Mouse (Mus musculus): ENCODE data around the gene Eno1.

The Eno1 gene

DNA sequence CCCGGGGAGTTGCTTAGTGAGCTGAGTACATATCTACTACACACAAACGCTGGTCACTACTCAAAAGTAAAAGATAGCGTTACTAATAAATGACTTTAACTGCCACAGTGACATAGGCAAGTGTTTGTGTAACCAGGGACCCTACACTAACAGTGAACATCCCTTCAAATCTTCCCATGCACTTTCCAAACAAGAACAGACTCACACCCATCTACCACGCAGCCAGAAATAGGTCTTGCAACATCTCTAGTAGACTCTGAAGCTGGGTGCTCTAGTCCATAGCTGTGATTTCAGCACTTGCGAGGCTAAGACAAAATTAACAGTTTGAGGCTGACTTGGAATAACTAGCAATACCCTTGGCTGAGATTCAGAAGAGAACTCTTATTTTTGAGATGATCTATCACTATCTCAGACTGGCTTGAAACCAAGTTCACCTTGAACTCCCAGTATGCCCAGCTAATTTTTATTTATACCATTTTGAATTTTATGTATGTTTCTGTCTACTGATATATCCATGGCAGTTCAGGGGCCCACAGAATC, 13.3 kb downstream of the Eno1 start:
- 59% methylated on average over 5 of the region's 5 CpGs for WGBS

GRCm38 (mm10) chr4:150250549-150251422, 14.3 kb downstream of the Eno1 start:
- 45% methylated on average over 18 of the region's 18 CpGs for WGBS

DNA sequence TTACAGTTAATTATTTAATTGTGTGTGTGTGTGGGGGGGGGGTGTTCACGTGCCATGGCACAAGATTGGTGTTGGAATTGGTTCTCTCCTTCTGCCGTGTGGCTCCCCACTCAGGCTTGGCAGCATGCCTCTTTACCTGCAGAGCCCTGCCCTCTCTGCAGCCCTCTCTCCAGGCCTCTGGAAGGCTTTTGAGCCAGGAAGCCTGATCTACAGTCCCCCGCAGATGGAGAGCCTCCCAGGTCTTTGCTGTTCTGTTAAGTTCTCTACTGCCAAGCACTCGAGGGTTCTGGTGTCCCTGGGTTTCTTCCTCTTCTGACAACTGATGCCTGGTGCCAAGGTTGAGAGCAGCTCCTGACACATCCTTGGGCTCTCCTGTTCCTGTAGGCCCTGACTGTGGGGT, 17.9 kb downstream of the Eno1 start:
- 70% methylated on average over 4 of the region's 4 CpGs for WGBS

DNA sequence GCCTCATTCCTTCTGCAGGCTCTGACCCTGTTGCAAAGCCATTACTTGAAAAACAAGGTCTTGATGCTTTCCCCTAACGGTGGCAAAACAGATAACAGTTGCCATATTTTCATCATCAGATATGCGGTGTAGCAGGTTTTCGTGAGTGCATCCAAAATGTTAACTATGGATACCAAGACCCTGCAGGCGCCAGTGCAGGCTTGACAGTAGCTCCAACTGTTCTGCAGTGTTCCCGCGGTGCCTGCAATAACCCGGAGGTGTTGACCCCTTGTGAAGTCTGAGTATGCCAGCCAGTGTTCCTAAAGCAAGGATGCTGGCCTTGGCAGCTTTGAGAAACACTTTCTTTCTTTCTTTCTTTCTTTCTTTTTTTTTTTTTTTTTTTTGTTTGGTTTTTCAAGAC, 18.7 kb downstream of the Eno1 start:
- WGBS, result 86% methylated on average over 7 of the region's 7 CpGs

DNA sequence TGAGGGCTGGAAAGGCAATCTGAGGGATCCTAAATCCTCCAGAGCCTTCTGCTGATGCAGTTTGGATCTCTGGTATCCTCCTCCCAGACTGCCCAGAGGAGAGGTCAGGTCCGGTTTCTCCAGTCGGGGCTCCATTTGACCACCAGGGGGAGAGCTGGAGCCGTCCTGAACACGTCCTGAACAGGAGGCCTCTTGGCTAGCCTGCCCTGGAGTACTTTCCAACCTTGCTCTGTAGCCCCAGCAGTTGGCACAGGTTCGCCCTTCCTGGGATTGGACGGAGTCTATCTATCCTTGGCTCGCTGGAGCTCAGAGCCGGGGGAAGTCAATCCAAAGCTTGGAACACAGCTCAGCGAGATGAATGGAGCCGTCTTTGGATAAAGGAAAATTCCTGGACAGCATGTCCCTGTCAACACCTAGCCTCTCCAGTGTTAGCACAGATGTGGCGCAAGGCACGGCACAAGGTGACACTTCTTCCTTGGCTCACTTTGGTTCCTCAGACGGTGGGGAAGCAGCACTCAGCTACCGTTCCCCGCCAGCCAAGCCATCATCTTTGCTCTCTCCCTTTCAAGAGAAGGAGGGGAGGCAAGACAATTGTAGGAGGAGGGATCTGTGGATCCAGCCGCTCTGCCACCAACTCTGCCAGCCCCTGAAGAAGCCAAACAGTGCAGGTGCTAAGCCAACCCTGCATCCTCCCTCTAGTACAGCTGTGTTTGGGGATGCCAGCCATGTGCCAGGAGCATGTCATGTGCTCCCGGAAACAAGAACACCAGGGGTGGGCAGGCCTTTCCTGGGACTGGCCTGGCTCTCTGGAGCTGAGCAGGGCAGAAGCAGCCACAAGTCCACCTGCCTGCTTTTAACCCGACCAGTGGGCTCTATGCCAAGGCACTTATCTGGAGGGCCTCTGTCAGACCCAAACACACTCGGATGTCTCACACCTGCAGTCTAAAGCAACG, 21.0 kb downstream of the Eno1 start:
- 24% methylated on average over 20 of the region's 20 CpGs for WGBS

GRCm38 (mm10) chr4:150258388-150258787, 21.9 kb downstream of the Eno1 start:
- 35% methylated on average over 14 of the region's 14 CpGs for WGBS

- WGBS, result 95% methylated on average over 7 of the region's 7 CpGs
These were observed 23.1 kb downstream of the Eno1 start for GRCm38 (mm10) chr4:150259577-150259976.

- WGBS, result 69% methylated on average over 7 of the region's 7 CpGs
These were observed 23.6 kb downstream of the Eno1 start for GRCm38 (mm10) chr4:150260111-150260510.

GRCm38 (mm10) chr4:150260745-150261144, 24.2 kb downstream of the Eno1 start:
- WGBS, result 55% methylated on average over 6 of the region's 6 CpGs

DNA sequence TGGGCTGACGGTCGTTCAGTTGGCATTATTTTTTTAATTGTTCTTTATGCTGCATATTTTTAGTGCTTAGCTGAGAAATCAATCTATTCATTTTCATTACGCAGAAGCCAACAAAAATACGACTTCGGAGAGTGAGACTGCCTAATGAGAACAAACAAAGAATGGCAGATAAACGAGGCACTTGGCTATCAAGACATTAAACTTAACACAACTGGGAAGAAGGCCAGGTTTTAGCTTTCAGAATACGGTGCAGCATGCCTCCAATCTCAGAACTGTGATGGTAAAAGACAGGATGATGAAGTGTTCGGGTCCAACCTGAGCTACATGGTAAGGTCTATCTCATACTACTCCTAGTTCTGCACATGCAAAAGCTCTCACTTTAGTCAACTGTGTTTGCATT, 25.8 kb downstream of the Eno1 start:
- 60% methylated on average over 8 of the region's 8 CpGs for WGBS

DNA sequence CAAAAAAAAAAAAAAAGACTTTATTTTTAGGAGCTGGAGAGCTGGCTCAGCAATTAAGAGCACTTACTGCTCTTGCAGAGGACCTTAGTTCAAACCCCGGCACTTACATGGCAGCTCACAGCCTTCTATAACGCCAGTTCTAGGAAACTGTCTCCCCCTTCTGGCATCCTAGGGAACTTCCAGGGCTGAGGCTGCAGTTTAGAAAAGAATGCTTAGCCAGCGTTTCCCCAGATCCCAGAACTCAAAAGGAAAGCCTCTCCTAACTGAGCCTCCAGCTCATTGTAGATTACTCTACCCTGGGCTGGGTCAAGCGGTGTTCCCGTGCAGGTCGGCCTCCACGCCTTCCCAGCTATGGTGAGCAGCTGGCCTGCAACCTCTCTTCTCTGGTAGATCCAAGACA, 28.4 kb downstream of the Eno1 start:
- 59% methylated on average over 7 of the region's 7 CpGs for WGBS

DNA sequence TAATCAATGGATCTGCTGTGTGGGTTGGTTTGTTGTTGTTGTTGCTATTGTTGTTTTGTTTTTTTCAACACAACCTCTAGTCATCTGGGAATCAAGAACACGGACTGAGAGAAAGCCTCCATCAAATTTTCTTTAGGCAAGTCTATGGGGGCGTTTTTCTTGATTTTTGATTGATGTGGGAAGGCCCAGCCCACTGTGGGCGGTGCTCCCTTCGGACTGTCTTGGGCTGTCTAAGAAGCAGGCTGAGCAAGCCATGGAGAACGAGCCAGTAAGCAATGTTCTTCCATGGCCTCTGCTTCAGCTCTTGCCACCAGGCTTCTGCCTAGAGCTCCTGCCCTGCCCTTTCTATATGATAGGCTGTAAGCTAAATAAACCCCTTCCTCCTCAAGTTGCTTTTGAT, 28.9 kb downstream of the Eno1 start:
- WGBS, result 73% methylated on average over 5 of the region's 5 CpGs

GRCm38 (mm10) chr4:150266655-150267223, 30.2 kb downstream of the Eno1 start:
- WGBS, result 75% methylated on average over 21 of the region's 21 CpGs

GRCm38 (mm10) chr4:150268674-150269653, 32.4 kb downstream of the Eno1 start:
- 89% methylated on average over 33 of the region's 33 CpGs for WGBS

- 69% methylated on average over 7 of the region's 7 CpGs for WGBS
These were observed 33.2 kb downstream of the Eno1 start for GRCm38 (mm10) chr4:150269679-150270078.

GRCm38 (mm10) chr4:150270718-150271117, 34.2 kb downstream of the Eno1 start:
- 70% methylated on average over 4 of the region's 4 CpGs for WGBS

GRCm38 (mm10) chr4:150272725-150273124, 36.2 kb downstream of the Eno1 start:
- WGBS, result 32% methylated on average over 9 of the region's 9 CpGs

GRCm38 (mm10) chr4:150275531-150275930, 39.0 kb downstream of the Eno1 start:
- 93% methylated on average over 5 of the region's 5 CpGs for WGBS

DNA sequence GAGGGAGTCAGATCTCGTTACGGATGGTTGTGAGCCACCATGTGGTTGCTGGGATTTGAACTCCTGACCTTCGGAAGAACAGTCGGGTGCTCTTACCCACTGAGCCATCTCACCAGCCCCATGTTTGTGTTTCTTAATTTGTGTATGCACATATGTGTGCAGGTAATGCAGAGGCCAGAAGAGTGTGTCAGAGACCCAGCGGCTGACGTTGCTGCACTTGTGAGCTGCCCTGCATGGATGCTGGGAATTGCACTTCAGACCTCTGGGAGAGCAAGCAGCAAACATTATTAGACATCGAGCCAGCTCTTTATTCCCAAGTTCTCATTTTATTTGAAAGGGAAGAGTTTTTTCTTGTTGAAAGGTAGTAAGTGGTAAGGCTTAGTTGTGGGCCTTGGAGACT, 42.8 kb downstream of the Eno1 start:
- 78% methylated on average over 7 of the region's 7 CpGs for WGBS

GRCm38 (mm10) chr4:150280002-150280401, 43.5 kb downstream of the Eno1 start:
- WGBS, result 47% methylated on average over 2 of the region's 2 CpGs

GRCm38 (mm10) chr4:150280459-150280858, 43.9 kb downstream of the Eno1 start:
- 54% methylated on average over 4 of the region's 4 CpGs for WGBS

Data from cerebral cortex, adult 2 months (tissue).